Mouse (Mus musculus): ENCODE data around the gene Gm20806. TPM values are rescaled to one million over a fixed set of nuclear protein-coding genes. Genes with fewer than 3 reads are reported as not detected.
"Not testable (repeated sequence)": the region's sequence is repeated elsewhere in the genome, so short reads cannot be mapped to it uniquely, and the experiment has no call there.

Gene Gm20806
- not detected in 2 replicates for polyA plus RNA-seq (2015; fragmentation: Nextera tagmentation; extraction: Ambion mirVana)

DNA sequence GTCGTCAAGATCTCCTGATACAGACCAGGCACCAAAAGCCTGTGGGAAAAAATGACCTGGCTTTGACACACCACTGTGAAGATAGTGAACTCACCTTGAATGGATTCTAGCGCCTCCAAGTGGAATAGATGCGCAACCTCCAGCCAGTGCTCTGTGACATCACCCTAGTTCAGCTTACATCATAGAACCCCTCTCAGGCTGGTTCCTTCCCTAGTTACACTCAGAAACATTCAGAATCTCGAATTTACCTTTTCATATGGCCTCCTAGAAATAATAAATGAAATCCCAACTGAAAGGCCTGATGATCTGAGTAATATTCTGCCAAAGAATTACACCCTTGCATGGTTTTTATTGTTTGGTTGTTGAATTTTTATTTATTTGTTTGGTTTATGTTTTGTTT is at the start of gene Gm20806:
Gene Gm20806, minus strand, starts transcription at position 101 of the 400 bp plus-strand sequence.
- H3K27me3 ChIP-seq: not testable (repeated sequence)
- no CpG with 5 or more reads among the region's 4 CpGs for WGBS

More for the DNA sequence above, at the start of gene Gm20806:
- not testable (repeated sequence) for H3K4me1 ChIP-seq (replicated peaks); H3K27ac ChIP-seq; H3K4me3 ChIP-seq; H3K9ac ChIP-seq; H3K36me3 ChIP-seq; H3K4me2 ChIP-seq; ATAC-seq (replicated peaks; ENCODE audit: insufficient number of reproducible peaks, insufficient read depth, low FRiP score, low read depth); H3K9me3 ChIP-seq (replicated peaks)

Data from heart, embryonic 15.5 days (tissue).